Mouse (Mus musculus) kidney, embryonic 16.5 days (tissue): ENCODE measurements at regions not wholly inside any gene's neighbourhood (a gene's known extent, or its start where the extent isn't known, plus 50 kb on each side); places are given as distances from the start of the nearest gene placed in this dataset.

ENCODE experiments used
- ATAC-seq: fragments of 200-750 bp; cut with Nextera tagmentation; 2 replicates; pipeline ENCODE4 v1.8.0; 2017; ENCODE audit warnings: moderate TSS enrichment; ENCODE audit not compliant: low FRiP score, low TSS enrichment
- H3K27ac ChIP-seq: fragments of 300-500 bp; sonication (generic); 2 replicates; pipeline ENCODE4 v1.5.1; 2014; ENCODE audit warnings: low read length
- H3K27me3 ChIP-seq: fragments of 300-500 bp; sonication (generic); 2 replicates; pipeline ENCODE4 v1.6.1; 2014; ENCODE audit warnings: low read length, control low read depth, mixed read lengths; ENCODE audit not compliant: insufficient read depth
- H3K36me3 ChIP-seq: fragments of 300-500 bp; sonication (generic); 2 replicates; pipeline ENCODE4 v1.6.1; 2014; ENCODE audit warnings: low read length, control low read depth, mixed read lengths; ENCODE audit not compliant: insufficient read depth
- H3K4me1 ChIP-seq: fragments of 300-500 bp; sonication (generic); 2 replicates; pipeline ENCODE4 v1.6.1; 2014; ENCODE audit warnings: low read length, control low read depth, mixed read lengths; ENCODE audit not compliant: insufficient read depth
- H3K4me2 ChIP-seq: fragments of 300-500 bp; sonication (generic); replicated peaks from 2 replicates; pipeline ENCODE4 v1.6.1; 2014; ENCODE audit warnings: low read depth, low read length
- H3K4me3 ChIP-seq: fragments of 300-500 bp; sonication (generic); 2 replicates; pipeline ENCODE4 v1.5.1; 2014; ENCODE audit warnings: mild to moderate bottlenecking, low read length
- H3K9ac ChIP-seq: fragments of 300-500 bp; sonication (generic); replicated peaks from 2 replicates; pipeline ENCODE4 v1.6.1; 2014; ENCODE audit warnings: low read length
- H3K9me3 ChIP-seq: fragments of 300-500 bp; sonication (generic); 2 replicates; pipeline ENCODE4 v1.6.1; 2016; ENCODE audit warnings: low read length, control low read depth
- WGBS: fragments of 180-500 bp; shearing (Covaris S2); extraction: QIAGEN DNeasy Blood & Tissue Kit; methylation state at CpG from one replicate; pipeline ENCODE4 v1.1.7; 2014; 5-methylcytosine and 5-hydroxymethylcytosine counted together

- no peak overlapping the region for H3K4me3 ChIP-seq
- H3K9ac ChIP-seq: no peak overlapping the region
- 64% methylated on average over 9 of the region's 9 CpGs for WGBS
- H3K4me2 ChIP-seq: no peak overlapping the region
- H3K27ac ChIP-seq: no peak overlapping the region
- no peaks in the 10 kb centered on the region for H3K27me3 ChIP-seq
- peaks cover 32% of the 10 kb centered on the region for H3K4me1 ChIP-seq
- no peak for ATAC-seq
- H3K36me3 ChIP-seq: no peaks in the 10 kb centered on the region
- no peaks in the 10 kb centered on the region for H3K9me3 ChIP-seq
These were observed 335.1 kb downstream of the Rnd3 start for GRCm38 (mm10) chr2:50813568-50814461.

- H3K4me1 ChIP-seq: peaks cover 32% of the 10 kb centered on the region
- no peak overlapping the region for H3K9ac ChIP-seq
- ATAC-seq: no peak
- H3K4me3 ChIP-seq: no peak overlapping the region
- H3K27me3 ChIP-seq: no peaks in the 10 kb centered on the region
- no peak overlapping the region for H3K27ac ChIP-seq
- H3K9me3 ChIP-seq: no peaks in the 10 kb centered on the region
- H3K4me2 ChIP-seq: no peak overlapping the region
- H3K36me3 ChIP-seq: no peaks in the 10 kb centered on the region
- 34% methylated on average over 4 of the region's 4 CpGs for WGBS
These were observed 336.6 kb downstream of the Rnd3 start for GRCm38 (mm10) chr2:50812296-50812695.

- Histone ChIP-seq H3K36me3 (no peaks in the 10 kb centered on the region), H3K4me1 (peaks cover 28% of the 10 kb centered on the region), H3K27ac (0 out of 2 replicates have a peak overlapping the region, but pooled peaks have one; percentile 29), H3K9me3 (no peaks in the 10 kb centered on the region), H3K4me3 (no peak overlapping the region), H3K4me2 (0 out of 2 replicates have a peak overlapping the region, but pooled peaks have one; percentile 15), H3K27me3 (no peaks in the 10 kb centered on the region), H3K9ac (no peak overlapping the region; the same call in 1 of the 2 replicates)
- no peak for ATAC-seq
- WGBS: 30% methylated on average over 5 of the region's 5 CpGs
These were observed 338.4 kb downstream of the Rnd3 start for GRCm38 (mm10) chr2:50810336-50811066.

GRCm38 (mm10) chr2:50809823-50810222, 339.1 kb downstream of the Rnd3 start:
- peaks cover 27% of the 10 kb centered on the region for H3K4me1 ChIP-seq
- no peaks in the 10 kb centered on the region for H3K9me3 ChIP-seq
- ATAC-seq: no peak
- 80% methylated on average over 3 of the region's 3 CpGs for WGBS
- no peaks in the 10 kb centered on the region for H3K36me3 ChIP-seq
- H3K4me3 ChIP-seq: no peak overlapping the region
- H3K9ac ChIP-seq: no peak overlapping the region
- no peaks in the 10 kb centered on the region for H3K27me3 ChIP-seq
- no peak overlapping the region for H3K4me2 ChIP-seq
- H3K27ac ChIP-seq: no peak overlapping the region

GRCm38 (mm10) chr2:50807162-50807960, 341.6 kb downstream of the Rnd3 start:
- ATAC-seq: no peak
- Histone ChIP-seq H3K27me3 (no peaks in the 10 kb centered on the region), H3K4me1 (peaks cover 16% of the 10 kb centered on the region), H3K4me3 (no peak overlapping the region), H3K4me2 (no peak overlapping the region), H3K9ac (no peak overlapping the region), H3K9me3 (no peaks in the 10 kb centered on the region), H3K36me3 (no peaks in the 10 kb centered on the region), H3K27ac (no peak overlapping the region)
- WGBS: 85% methylated on average over 6 of the region's 6 CpGs

- Histone ChIP-seq H3K4me3 (no peak overlapping the region), H3K4me1 (peaks cover 3% of the 10 kb centered on the region), H3K4me2 (no peak overlapping the region), H3K27me3 (no peaks in the 10 kb centered on the region), H3K36me3 (no peaks in the 10 kb centered on the region), H3K27ac (no peak overlapping the region), H3K9ac (no peak overlapping the region), H3K9me3 (no peaks in the 10 kb centered on the region)
- WGBS: 82% methylated on average over 3 of the region's 3 CpGs
- ATAC-seq: no peak
These were observed 343.3 kb downstream of the Rnd3 start for GRCm38 (mm10) chr2:50805645-50806044.

- ATAC-seq: no peak
- H3K4me2 ChIP-seq: no peak overlapping the region
These were observed 352.8 kb downstream of the Rnd3 start for GRCm38 (mm10) chr2:50796087-50796486.

GRCm38 (mm10) chr2:50793616-50794015, 355.3 kb downstream of the Rnd3 start:
- peaks cover 7% of the 10 kb centered on the region; the same call in 1 of the 2 replicates for H3K9me3 ChIP-seq
- H3K27ac ChIP-seq: no peak overlapping the region
- ATAC-seq: no peak
- H3K4me3 ChIP-seq: no peak overlapping the region
- H3K36me3 ChIP-seq: no peaks in the 10 kb centered on the region
- H3K4me2 ChIP-seq: no peak overlapping the region
- 80% methylated on average over 2 of the region's 2 CpGs for WGBS
- H3K9ac ChIP-seq: no peak overlapping the region
- no peaks in the 10 kb centered on the region for H3K27me3 ChIP-seq
- no peaks in the 10 kb centered on the region for H3K4me1 ChIP-seq

More at GRCm38 (mm10) chr2:50796087-50796486, 352.8 kb downstream of the Rnd3 start:
- Histone ChIP-seq H3K9ac (no peak overlapping the region), H3K9me3 (peaks cover 7% of the 10 kb centered on the region; the same call in 1 of the 2 replicates), H3K27ac (no peak overlapping the region), H3K4me1 (no peaks in the 10 kb centered on the region), H3K4me3 (no peak overlapping the region), H3K27me3 (no peaks in the 10 kb centered on the region), H3K36me3 (no peaks in the 10 kb centered on the region)
- WGBS: 61% methylated on average over 3 of the region's 3 CpGs

GRCm38 (mm10) chr2:50793067-50793466, 355.8 kb downstream of the Rnd3 start:
- ATAC-seq: no peak

More at GRCm38 (mm10) chr2:50793067-50793466, 355.8 kb downstream of the Rnd3 start:
- H3K27ac ChIP-seq: no peak overlapping the region
- 57% methylated on average over 1 of the region's 1 CpGs for whole genome bisulfite sequencing
- H3K36me3 ChIP-seq: no peaks in the 10 kb centered on the region
- H3K4me2 ChIP-seq: no peak overlapping the region
- H3K9me3 ChIP-seq: peaks cover 7% of the 10 kb centered on the region; the same call in 1 of the 2 replicates
- no peak overlapping the region for H3K9ac ChIP-seq
- H3K27me3 ChIP-seq: no peaks in the 10 kb centered on the region
- no peaks in the 10 kb centered on the region for H3K4me1 ChIP-seq
- H3K4me3 ChIP-seq: no peak overlapping the region
